Mouse (Mus musculus): Measurements from ENCODE around the gene Cgn. TPM values are rescaled to one million over a fixed set of nuclear protein-coding genes. Genes with fewer than 3 reads are reported as not detected.

Cgn gene
- polyA plus RNA-seq, 1 experiment: 0.05 TPM

GRCm38 (mm10) chr3:94804976-94805375 lies 18.7 kb upstream of the Cgn start:
- Histone ChIP-seq H3ac (ENCODE audit: control insufficient read depth, insufficient read length, low read depth) (no peak overlapping the region), H3K4me3 (ENCODE audit: insufficient read depth, poor library complexity, severe bottlenecking) (no peak overlapping the region), H3K79me3 (ENCODE audit: low read depth) (no peaks in the 10 kb centered on the region), H3K36me3 (ENCODE audit: control insufficient read depth, insufficient read depth) (no peaks in the 10 kb centered on the region), H3K79me2 (ENCODE audit: control insufficient read depth, insufficient read depth) (no peaks in the 10 kb centered on the region), H3K27me3 (ENCODE audit: control insufficient read depth, insufficient read depth, insufficient read length) (no peaks in the 10 kb centered on the region)
- TF ChIP-seq MYOG (IDR thresholded peaks at IDR 0.05; ENCODE audit: control insufficient read depth, extremely low read depth, insufficient read length): no peak
- TF ChIP-seq MAX (IDR thresholded peaks at IDR 0.05): no peak
- TF ChIP-seq FOSL1 (IDR thresholded peaks at IDR 0.05; ENCODE audit: insufficient read depth, low read length, poor library complexity, severe bottlenecking): no peak

GRCm38 (mm10) chr3:94804146-94804545 lies 17.9 kb upstream of the Cgn start:
- no peak overlapping the region for H3ac ChIP-seq (ENCODE audit: control insufficient read depth, insufficient read length, low read depth)
- H3K79me3 ChIP-seq (ENCODE audit: low read depth): no peaks in the 10 kb centered on the region
- no peaks in the 10 kb centered on the region for H3K27me3 ChIP-seq (ENCODE audit: control insufficient read depth, insufficient read depth, insufficient read length)
- TF ChIP-seq MYOG (IDR thresholded peaks at IDR 0.05; ENCODE audit: control insufficient read depth, extremely low read depth, insufficient read length) (no peak), CTCF (IDR thresholded peaks at IDR 0.05; ENCODE audit: control insufficient read depth, insufficient read depth, insufficient read length) (no peak), MAX (IDR thresholded peaks at IDR 0.05) (no peak), FOSL1 (IDR thresholded peaks at IDR 0.05; ENCODE audit: insufficient read depth, low read length, poor library complexity, severe bottlenecking) (no peak), USF1 (IDR thresholded peaks at IDR 0.05; ENCODE audit: low read depth) (no peak), MYOD1 (IDR thresholded peaks at IDR 0.05; ENCODE audit: control insufficient read depth, insufficient read length, low read depth) (no peak), CEBPB (IDR thresholded peaks at IDR 0.05; ENCODE audit: low read depth) (no peak)
- no peaks in the 10 kb centered on the region for H3K36me3 ChIP-seq (ENCODE audit: control insufficient read depth, insufficient read depth)
- H3K4me3 ChIP-seq (ENCODE audit: insufficient read depth, poor library complexity, severe bottlenecking): no peak overlapping the region
- no peaks in the 10 kb centered on the region for H3K79me2 ChIP-seq (ENCODE audit: control insufficient read depth, insufficient read depth)

DNA sequence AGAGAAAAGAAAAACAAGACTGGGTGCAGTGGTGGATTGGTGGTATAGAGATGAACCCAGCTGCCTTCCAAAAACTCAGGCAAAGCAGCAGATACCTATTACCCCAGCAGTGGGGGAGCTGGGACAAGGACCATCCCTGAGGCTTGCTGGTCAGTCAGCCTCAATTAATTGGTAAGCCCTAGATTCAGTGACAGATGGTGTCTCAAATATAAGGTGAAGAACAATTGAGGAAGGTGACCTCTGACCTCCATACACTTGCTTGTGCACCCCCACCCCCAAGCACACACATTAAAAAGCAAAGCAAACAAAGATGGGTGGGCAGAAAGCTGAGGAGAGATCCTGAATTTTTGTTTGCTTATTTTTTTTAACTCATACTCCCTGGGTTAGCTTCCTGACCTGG lies 9.9 kb upstream of the Cgn start:
- H3K79me2 ChIP-seq (ENCODE audit: control insufficient read depth, insufficient read depth): no peaks in the 10 kb centered on the region
- H3K79me3 ChIP-seq (ENCODE audit: low read depth): no peaks in the 10 kb centered on the region
- no peak overlapping the region for H3K4me3 ChIP-seq (ENCODE audit: insufficient read depth, poor library complexity, severe bottlenecking)
- TF ChIP-seq MAX (IDR thresholded peaks at IDR 0.05) (no peak), MYOD1 (IDR thresholded peaks at IDR 0.05; ENCODE audit: control insufficient read depth, insufficient read length, low read depth) (no peak), CTCF (IDR thresholded peaks at IDR 0.05; ENCODE audit: control insufficient read depth, insufficient read depth, insufficient read length) (no peak), CEBPB (IDR thresholded peaks at IDR 0.05; ENCODE audit: low read depth) (no peak), FOSL1 (IDR thresholded peaks at IDR 0.05; ENCODE audit: insufficient read depth, low read length, poor library complexity, severe bottlenecking) (no peak), MYOG (IDR thresholded peaks at IDR 0.05; ENCODE audit: control insufficient read depth, extremely low read depth, insufficient read length) (no peak), USF1 (IDR thresholded peaks at IDR 0.05; ENCODE audit: low read depth) (no peak)
- H3ac ChIP-seq (ENCODE audit: control insufficient read depth, insufficient read length, low read depth): no peak overlapping the region
- no peaks in the 10 kb centered on the region for H3K36me3 ChIP-seq (ENCODE audit: control insufficient read depth, insufficient read depth)
- H3K27me3 ChIP-seq (ENCODE audit: control insufficient read depth, insufficient read depth, insufficient read length): no peaks in the 10 kb centered on the region

DNA sequence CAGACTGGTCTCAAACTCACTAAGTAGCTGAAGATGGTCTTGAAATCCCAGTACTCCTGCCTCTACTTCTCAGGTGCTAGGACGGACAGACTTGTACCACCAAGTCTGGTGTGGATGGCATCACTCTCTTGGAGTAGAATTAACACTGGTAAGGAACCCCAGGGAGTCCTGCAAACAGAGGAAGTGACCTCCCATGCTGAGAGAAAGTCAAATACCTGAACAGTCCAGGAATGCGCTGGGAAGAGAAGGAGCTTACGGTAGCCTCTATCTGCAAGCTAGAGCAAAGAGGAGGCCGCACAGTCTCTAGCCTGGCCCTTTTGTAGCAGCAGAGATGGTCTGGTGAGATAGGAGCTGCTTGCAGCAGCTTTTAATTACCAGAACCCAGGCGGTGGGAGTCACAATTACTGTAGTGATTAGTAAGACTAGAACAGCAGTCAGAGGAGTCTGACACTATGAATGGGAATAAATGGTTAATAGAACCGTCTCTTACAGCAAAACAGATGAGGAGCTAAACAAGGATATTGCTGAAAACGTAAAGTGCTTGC lies 9.4 kb upstream of the Cgn start:
- no peaks in the 10 kb centered on the region for H3K27me3 ChIP-seq (ENCODE audit: control insufficient read depth, insufficient read depth, insufficient read length)
- H3ac ChIP-seq (ENCODE audit: control insufficient read depth, insufficient read length, low read depth): no peak overlapping the region
- H3K79me3 ChIP-seq (ENCODE audit: low read depth): no peaks in the 10 kb centered on the region
- H3K4me3 ChIP-seq (ENCODE audit: insufficient read depth, poor library complexity, severe bottlenecking): no peak overlapping the region
- no peak for TF ChIP-seq MYOG (IDR thresholded peaks at IDR 0.05; ENCODE audit: control insufficient read depth, extremely low read depth, insufficient read length)
- TF ChIP-seq FOSL1 (IDR thresholded peaks at IDR 0.05; ENCODE audit: insufficient read depth, low read length, poor library complexity, severe bottlenecking): no peak
- TF ChIP-seq MYOD1 (IDR thresholded peaks at IDR 0.05; ENCODE audit: control insufficient read depth, insufficient read length, low read depth): no peak
- TF ChIP-seq CTCF (IDR thresholded peaks at IDR 0.05; ENCODE audit: control insufficient read depth, insufficient read depth, insufficient read length): no peak
- TF ChIP-seq USF1 (IDR thresholded peaks at IDR 0.05; ENCODE audit: low read depth): no peak
- no peak for TF ChIP-seq CEBPB (IDR thresholded peaks at IDR 0.05; ENCODE audit: low read depth)
- TF ChIP-seq MAX (IDR thresholded peaks at IDR 0.05): no peak
- no peaks in the 10 kb centered on the region for H3K79me2 ChIP-seq (ENCODE audit: control insufficient read depth, insufficient read depth)
- H3K36me3 ChIP-seq (ENCODE audit: control insufficient read depth, insufficient read depth): no peaks in the 10 kb centered on the region

DNA sequence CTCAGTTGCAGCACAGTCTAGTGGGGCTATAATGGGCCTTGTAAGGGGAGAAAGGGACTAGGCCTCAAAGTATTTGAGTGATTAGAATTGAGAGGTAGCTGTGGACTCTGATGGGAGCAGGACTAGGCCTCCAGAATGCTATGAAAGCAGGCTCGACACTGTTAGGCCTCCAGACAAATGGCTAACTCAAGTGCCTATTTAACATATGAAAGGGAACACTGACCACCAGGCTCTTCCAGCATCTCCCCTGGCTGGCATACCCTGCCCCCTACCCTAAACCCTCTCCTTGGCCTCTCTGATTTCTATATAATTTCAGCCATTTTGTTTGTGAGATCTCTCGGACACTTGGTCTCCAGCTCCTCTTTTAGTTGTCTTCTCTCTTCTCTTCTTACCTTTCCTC lies 8.1 kb upstream of the Cgn start:
- Histone ChIP-seq H3K36me3 (ENCODE audit: control insufficient read depth, insufficient read depth) (no peaks in the 10 kb centered on the region), H3K79me3 (ENCODE audit: low read depth) (no peaks in the 10 kb centered on the region), H3ac (ENCODE audit: control insufficient read depth, insufficient read length, low read depth) (no peak overlapping the region), H3K27me3 (ENCODE audit: control insufficient read depth, insufficient read depth, insufficient read length) (no peaks in the 10 kb centered on the region), H3K79me2 (ENCODE audit: control insufficient read depth, insufficient read depth) (no peaks in the 10 kb centered on the region), H3K4me3 (ENCODE audit: insufficient read depth, poor library complexity, severe bottlenecking) (no peak overlapping the region)
- no peak for TF ChIP-seq CEBPB (IDR thresholded peaks at IDR 0.05; ENCODE audit: low read depth)
- no peak for TF ChIP-seq MYOD1 (IDR thresholded peaks at IDR 0.05; ENCODE audit: control insufficient read depth, insufficient read length, low read depth)
- no peak for TF ChIP-seq FOSL1 (IDR thresholded peaks at IDR 0.05; ENCODE audit: insufficient read depth, low read length, poor library complexity, severe bottlenecking)
- no peak for TF ChIP-seq USF1 (IDR thresholded peaks at IDR 0.05; ENCODE audit: low read depth)
- no peak for TF ChIP-seq MAX (IDR thresholded peaks at IDR 0.05)
- TF ChIP-seq CTCF (IDR thresholded peaks at IDR 0.05; ENCODE audit: control insufficient read depth, insufficient read depth, insufficient read length): no peak
- no peak for TF ChIP-seq MYOG (IDR thresholded peaks at IDR 0.05; ENCODE audit: control insufficient read depth, extremely low read depth, insufficient read length)

DNA sequence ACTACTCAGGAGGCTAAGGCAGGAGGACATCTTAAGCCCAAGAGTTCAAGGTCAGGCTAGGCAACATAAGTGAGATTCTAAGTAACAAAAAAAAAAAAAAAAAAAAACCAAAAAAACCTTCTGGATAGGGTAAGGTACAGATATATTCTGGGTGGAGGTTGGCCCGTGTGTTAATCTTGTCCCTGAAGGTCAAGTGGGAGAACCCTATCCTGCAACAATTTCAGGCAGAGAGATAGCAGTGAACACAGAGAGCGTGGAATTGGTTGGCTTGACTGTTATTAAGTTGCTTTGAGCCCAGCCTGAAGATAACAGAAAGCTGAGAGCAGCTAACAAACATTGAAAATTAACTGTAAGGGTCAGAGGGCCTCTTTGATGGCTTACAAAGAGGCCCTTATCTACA lies 7.4 kb upstream of the Cgn start:
- Histone ChIP-seq H3K79me3 (ENCODE audit: low read depth) (no peaks in the 10 kb centered on the region), H3K27me3 (ENCODE audit: control insufficient read depth, insufficient read depth, insufficient read length) (no peaks in the 10 kb centered on the region), H3K79me2 (ENCODE audit: control insufficient read depth, insufficient read depth) (no peaks in the 10 kb centered on the region), H3ac (ENCODE audit: control insufficient read depth, insufficient read length, low read depth) (no peak overlapping the region), H3K4me3 (ENCODE audit: insufficient read depth, poor library complexity, severe bottlenecking) (no peak overlapping the region), H3K36me3 (ENCODE audit: control insufficient read depth, insufficient read depth) (no peaks in the 10 kb centered on the region)
- TF ChIP-seq MYOG (IDR thresholded peaks at IDR 0.05; ENCODE audit: control insufficient read depth, extremely low read depth, insufficient read length) (no peak), MAX (IDR thresholded peaks at IDR 0.05) (no peak), FOSL1 (IDR thresholded peaks at IDR 0.05; ENCODE audit: insufficient read depth, low read length, poor library complexity, severe bottlenecking) (no peak), CTCF (IDR thresholded peaks at IDR 0.05; ENCODE audit: control insufficient read depth, insufficient read depth, insufficient read length) (no peak), USF1 (IDR thresholded peaks at IDR 0.05; ENCODE audit: low read depth) (no peak), CEBPB (IDR thresholded peaks at IDR 0.05; ENCODE audit: low read depth) (no peak), MYOD1 (IDR thresholded peaks at IDR 0.05; ENCODE audit: control insufficient read depth, insufficient read length, low read depth) (no peak)

All from C2C12 (cell line).